Mouse (Mus musculus) ES-E14 (cell line): ENCODE data around the gene Gpr45. TPM values are rescaled to one million over a fixed set of nuclear protein-coding genes. Genes with fewer than 3 reads are reported as not detected.

Source experiments
- DNase-seq: peaks from one replicate; pipeline ENCODE4 v3.0.0-alpha.2; 2013; ENCODE audit warnings: low read depth, low spot score
- H3K27ac ChIP-seq: 2 replicates; pipeline ENCODE4 v1.5.1; 2012; ENCODE audit warnings: low read depth, mild to moderate bottlenecking, low read length, moderate library complexity, mixed read lengths; ENCODE audit not compliant: poor library complexity, insufficient read depth, severe bottlenecking
- H3K36me3 ChIP-seq: 2 replicates; pipeline ENCODE4 v1.6.1; 2012; ENCODE audit warnings: mild to moderate bottlenecking, low read length, moderate library complexity, mixed read lengths; ENCODE audit not compliant: control insufficient read depth, poor library complexity, insufficient read depth, severe bottlenecking
- H3K4me1 ChIP-seq, 2 experiments: fragments of 150-350 bp in 1 of 2; sonication (generic) in 1 of 2; 2 replicates each; pipeline ENCODE4 v1.6.1; 2012; ENCODE audit warnings: low read length in 2 of 2, mild to moderate bottlenecking in 1 of 2, mixed read lengths in 1 of 2; ENCODE audit not compliant: control insufficient read depth in 2 of 2, insufficient read depth in 2 of 2, poor library complexity in 1 of 2
- H3K4me3 ChIP-seq, 2 experiments: fragments of 150-350 bp in 1 of 2; sonication (generic) in 1 of 2; 2 replicates each; pipeline ENCODE4 v1.5.1; 2012; ENCODE audit warnings: low read length in 2 of 2, low read depth in 1 of 2, mild to moderate bottlenecking in 1 of 2, mixed read lengths in 1 of 2; ENCODE audit not compliant: insufficient read depth in 1 of 2, poor library complexity in 1 of 2, severe bottlenecking in 1 of 2
- H3K9ac ChIP-seq: 2 replicates; pipeline ENCODE4 v1.6.1; 2012; ENCODE audit warnings: low read depth, mild to moderate bottlenecking, low read length, mixed read lengths; ENCODE audit not compliant: poor library complexity, insufficient read depth, severe bottlenecking
- H3K9me3 ChIP-seq: fragments of 150-350 bp; sonication (generic); 2 replicates; pipeline ENCODE4 v1.6.1; 2012; ENCODE audit warnings: low read depth, mild to moderate bottlenecking, low read length; ENCODE audit not compliant: control insufficient read depth, insufficient read depth
- CHD2 ChIP-seq: IDR thresholded peaks from 2 replicates; pipeline ENCODE4 v1.6.1; 2014; ENCODE audit warnings: mild to moderate bottlenecking, low read depth, low read length, inconsistent platforms
- HCFC1 ChIP-seq: IDR thresholded peaks from 2 replicates; pipeline ENCODE4 v1.6.1; 2012; ENCODE audit warnings: low read length, inconsistent platforms, borderline replicate concordance; ENCODE audit not compliant: insufficient read depth
- MAFK ChIP-seq: IDR thresholded peaks from 2 replicates; pipeline ENCODE4 v1.6.1; 2014; ENCODE audit warnings: mild to moderate bottlenecking, low read depth, low read length, inconsistent platforms; ENCODE audit not compliant: insufficient read depth
- ZC3H11A ChIP-seq: IDR thresholded peaks from 2 replicates; pipeline ENCODE4 v1.6.1; 2012; ENCODE audit warnings: low read depth, mild to moderate bottlenecking, inconsistent platforms, low read length, borderline replicate concordance
- ZNF384 ChIP-seq: IDR thresholded peaks from 2 replicates; pipeline ENCODE4 v1.6.1; 2012; ENCODE audit warnings: low read depth, low read length, inconsistent platforms
- in situ Hi-C, 2 experiments: fragments of 600-800 bp; cut with MboI; formaldehyde crosslinking; loops; one replicate each; pipeline ENCODE4 v1.15.1; 2025; ENCODE audit warnings: low sequenced_read_pairs in 2 of 2, inconsistent platforms in 1 of 2; ENCODE audit not compliant: unreplicated experiment in 2 of 2
- total RNA-seq: library from RNA; depleted of rRNA; stranded (reverse); fragments of 300-350 nt; gene quantifications from 2 replicates; pipeline ENCODE4 v1.2.3, GENCODE M21; 2012

Gpr45 gene
- total RNA-seq, 1 experiment: 0.89 TPM

GRCm38 (mm10) chr1:43070726-43071125, 118.1 kb downstream of the Gpr45 start:
- DNase-seq: no peak
- TF ChIP-seq ZNF384 (no peak), MAFK (no peak), HCFC1 (no peak), CHD2 (no peak), ZC3H11A (no peak)
- no peaks in the 10 kb centered on the region for H3K9me3 ChIP-seq
- H3K36me3 ChIP-seq: peaks cover 3% of the 10 kb centered on the region; the same call in 1 of the 2 replicates
- H3K4me3 ChIP-seq: no peak overlapping the region
- H3K9ac ChIP-seq: no peak overlapping the region
- no peaks in the 10 kb centered on the region for H3K4me1 ChIP-seq
- in situ Hi-C loops: loop anchor here in 1 of 2 experiments (25.0 kb wide), 1 partner anchor 158 kb away; no protein-coding TSS in a partner anchor
- H3K27ac ChIP-seq: no peak overlapping the region

DNA sequence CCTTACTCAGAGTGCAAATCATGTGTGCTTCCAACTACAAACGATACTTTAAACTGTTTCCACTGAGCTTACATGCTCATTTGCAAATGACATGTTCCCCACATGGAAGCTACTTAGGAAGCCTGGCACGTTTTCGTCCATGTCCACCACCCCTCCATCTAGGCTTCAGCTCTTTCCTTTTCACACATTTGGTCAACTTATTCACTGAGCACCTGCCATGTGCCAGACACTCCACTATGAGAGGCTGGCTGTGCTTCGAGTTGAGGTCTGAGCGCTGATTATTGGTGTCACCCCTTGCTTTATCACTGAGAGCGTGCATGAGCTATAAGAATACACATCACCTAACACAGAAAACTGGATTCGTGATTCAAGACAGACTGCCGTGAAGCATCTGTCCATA, 119.4 kb downstream of the Gpr45 start:
- Histone ChIP-seq H3K27ac (no peak overlapping the region), H3K4me1 (no peaks in the 10 kb centered on the region), H3K9ac (no peak overlapping the region), H3K9me3 (no peaks in the 10 kb centered on the region), H3K4me3 (no peak overlapping the region), H3K36me3 (peaks cover 3% of the 10 kb centered on the region; the same call in 1 of the 2 replicates)
- in situ Hi-C loops: loop anchor here in 1 of 2 experiments (25.0 kb wide), 1 partner anchor 160 kb away; no protein-coding TSS in a partner anchor
- no peak for DNase-seq
- TF ChIP-seq HCFC1 (no peak), MAFK (no peak), ZC3H11A (no peak), CHD2 (no peak), ZNF384 (no peak)

DNA sequence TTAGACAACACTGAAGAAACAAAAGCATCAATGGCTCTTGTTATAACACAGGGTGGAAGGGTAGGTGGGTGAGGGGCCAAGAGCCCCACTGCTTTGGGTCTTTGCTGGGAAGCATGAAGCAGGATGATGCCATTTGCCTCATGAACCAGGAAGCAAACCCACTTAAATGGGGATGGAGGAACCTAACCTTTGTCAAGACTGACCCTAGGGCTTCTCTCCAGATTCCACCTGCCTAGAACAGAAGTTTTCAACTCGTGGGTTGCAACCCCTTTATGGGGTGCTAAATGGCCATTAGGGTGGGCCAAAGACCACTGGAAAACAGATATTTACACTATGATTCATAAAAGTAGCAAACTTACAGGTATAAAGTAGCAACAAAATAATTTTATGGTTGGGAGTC, 119.9 kb downstream of the Gpr45 start:
- in situ Hi-C loops: loop anchor here in 1 of 2 experiments (25.0 kb wide), 1 partner anchor 160 kb away; no protein-coding TSS in a partner anchor
- Histone ChIP-seq H3K4me3 (no peak overlapping the region), H3K36me3 (peaks cover 3% of the 10 kb centered on the region; the same call in 1 of the 2 replicates), H3K9ac (no peak overlapping the region), H3K4me1 (no peaks in the 10 kb centered on the region), H3K9me3 (no peaks in the 10 kb centered on the region), H3K27ac (no peak overlapping the region)
- DNase-seq: no peak
- TF ChIP-seq ZNF384 (no peak), MAFK (no peak), ZC3H11A (no peak), CHD2 (no peak), HCFC1 (no peak)

- Histone ChIP-seq H3K4me3 (no peak overlapping the region), H3K4me1 (no peaks in the 10 kb centered on the region), H3K36me3 (peaks cover 3% of the 10 kb centered on the region; the same call in 1 of the 2 replicates), H3K9ac (no peak overlapping the region), H3K9me3 (no peaks in the 10 kb centered on the region), H3K27ac (no peak overlapping the region)
- TF ChIP-seq HCFC1 (no peak), ZC3H11A (no peak), MAFK (no peak), ZNF384 (no peak), CHD2 (no peak)
- no peak for DNase-seq
- in situ Hi-C loops: loop anchor here in 1 of 2 experiments (25.0 kb wide), 1 partner anchor 162 kb away; no protein-coding TSS in a partner anchor
Observed at GRCm38 (mm10) chr1:43074791-43075190, 122.1 kb downstream of the Gpr45 start.

- H3K4me3 ChIP-seq: no peak overlapping the region
- no peak overlapping the region for H3K27ac ChIP-seq
- no peak for DNase-seq
- H3K4me1 ChIP-seq: no peaks in the 10 kb centered on the region
- peaks cover 3% of the 10 kb centered on the region; the same call in 1 of the 2 replicates for H3K36me3 ChIP-seq
- H3K9ac ChIP-seq: no peak overlapping the region
- H3K9me3 ChIP-seq: no peaks in the 10 kb centered on the region
- in situ Hi-C loops: no loop called here
- TF ChIP-seq ZNF384 (no peak), ZC3H11A (no peak), MAFK (no peak), HCFC1 (no peak), CHD2 (no peak)
Observed at GRCm38 (mm10) chr1:43078124-43078523, 125.5 kb downstream of the Gpr45 start.
